Mouse (Mus musculus) liver, embryonic 11.5 days (tissue): ENCODE measurements around the gene Zcchc2. TPM values are rescaled to one million over a fixed set of nuclear protein-coding genes. Genes with fewer than 3 reads are reported as not detected.
A peak's percentile ranks its signal among the peaks of the same experiment; 100 is the strongest.

Experiments
- ATAC-seq: fragments of 200-750 bp; cut with Nextera tagmentation; replicated peaks from 2 replicates; pipeline ENCODE4 v1.8.0; 2017; ENCODE audit warnings: moderate number of reproducible peaks, mild to moderate bottlenecking, moderate TSS enrichment, moderate library complexity; ENCODE audit not compliant: low FRiP score
- DNase-seq: peaks from one replicate; pipeline ENCODE4 v3.0.0-alpha.2; 2017; ENCODE audit warnings: low spot score
- H3K27ac ChIP-seq: fragments of 300-500 bp; sonication (generic); 2 replicates; pipeline ENCODE4 v1.5.1; 2014; ENCODE audit warnings: mild to moderate bottlenecking, low read depth, low read length, control low read depth
- H3K27me3 ChIP-seq: fragments of 300-500 bp; sonication (generic); replicated peaks from 2 replicates; pipeline ENCODE4 v1.6.1; 2014; ENCODE audit warnings: low read length, mixed read lengths; ENCODE audit not compliant: control insufficient read depth, insufficient read depth
- H3K36me3 ChIP-seq: fragments of 300-500 bp; sonication (generic); 2 replicates; pipeline ENCODE4 v1.6.1; 2014; ENCODE audit warnings: mild to moderate bottlenecking, low read length, moderate library complexity, mixed read lengths; ENCODE audit not compliant: control insufficient read depth, insufficient read depth
- H3K4me1 ChIP-seq: fragments of 300-500 bp; sonication (generic); replicated peaks from 2 replicates; pipeline ENCODE4 v1.6.1; 2014; ENCODE audit warnings: low read length, mixed read lengths; ENCODE audit not compliant: control insufficient read depth, insufficient read depth
- H3K4me2 ChIP-seq: fragments of 300-500 bp; sonication (generic); 2 replicates; pipeline ENCODE4 v1.6.1; 2014; ENCODE audit warnings: mild to moderate bottlenecking, control low read depth, moderate library complexity
- H3K4me3 ChIP-seq: fragments of 300-500 bp; sonication (generic); 2 replicates; pipeline ENCODE4 v1.5.1; 2014; ENCODE audit warnings: low read depth, low read length, control low read depth
- H3K9ac ChIP-seq: fragments of 300-500 bp; sonication (generic); 2 replicates; pipeline ENCODE4 v1.6.1; 2014; ENCODE audit warnings: low read depth, low read length, control low read depth
- H3K9me3 ChIP-seq: fragments of 300-500 bp; sonication (generic); 2 replicates; pipeline ENCODE4 v1.6.1; 2016; ENCODE audit warnings: low read length, inconsistent platforms, mixed read lengths; ENCODE audit not compliant: control insufficient read depth
- whole genome bisulfite sequencing: fragments of 180-500 bp; shearing (Covaris S2); extraction: QIAGEN DNeasy Blood & Tissue Kit; methylation state at CpG from one replicate; pipeline ENCODE4 v1.1.7; 2014; 5-methylcytosine and 5-hydroxymethylcytosine counted together
- polyA plus RNA-seq: library from polyadenylated mRNA; unstranded; fragments of >200 nt; fragmentation: Nextera tagmentation; extraction: Ambion mirVana; gene quantifications from 2 replicates; pipeline ENCODE4 v1.2.1, GENCODE M21; 2014

Gene Zcchc2
- 3.4 and 3.9 TPM in 2 replicates for polyA plus RNA-seq

DNA sequence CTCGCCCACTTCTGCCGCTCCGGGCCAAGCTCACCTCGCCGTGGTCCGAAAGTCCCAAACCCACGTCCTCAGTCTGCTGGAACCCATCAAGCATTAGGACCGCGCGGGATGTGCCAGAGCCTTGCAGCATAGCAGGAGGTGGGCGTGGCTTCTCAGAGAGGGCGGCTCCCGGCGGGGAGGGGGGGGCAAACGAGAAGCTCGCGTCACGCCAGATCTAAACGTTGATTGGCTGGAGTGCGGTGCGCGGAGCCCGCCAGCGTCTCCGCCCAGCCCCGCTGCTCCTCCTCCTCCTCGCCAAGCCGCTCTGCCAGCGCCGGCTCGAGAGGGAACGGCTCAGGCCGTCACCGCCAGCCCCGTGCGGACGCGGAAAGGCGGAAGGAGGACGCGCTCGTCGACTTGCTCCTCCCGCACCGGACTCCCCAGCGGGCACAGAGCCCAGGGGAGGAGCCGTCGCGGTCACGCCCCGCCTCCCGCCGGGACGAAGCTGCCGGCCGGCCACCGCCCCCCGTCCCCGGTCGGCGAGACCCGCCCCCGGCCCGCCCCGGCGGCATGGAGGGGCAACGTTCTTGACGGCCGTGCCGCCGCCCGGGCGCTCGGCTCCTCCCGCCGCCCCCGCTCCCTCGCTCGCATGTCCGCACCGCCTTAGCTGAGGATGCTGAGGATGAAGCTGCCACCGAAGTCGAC, at the start of gene Zcchc2:
Zcchc2 (plus strand) TSS at position 269 of the 684 bp plus-strand sequence.
- peak; percentile 89 for ATAC-seq
- Histone ChIP-seq H3K4me1 (peaks cover 16% of the 10 kb centered on the region), H3K9ac (peak within 1 kb of the TSS; percentile 81), H3K27ac (peak within 1 kb of the TSS; percentile 98), H3K9me3 (no peaks in the 10 kb centered on the region), H3K4me3 (peak within 1 kb of the TSS; percentile 73), H3K36me3 (no peaks in the 10 kb centered on the region), H3K4me2 (peak within 1 kb of the TSS; percentile 97), H3K27me3 (no peaks in the 10 kb centered on the region)
- DNase-seq = peak; percentile 99
- under 1% methylated on average over 32 of the region's 83 CpGs for WGBS

DNA sequence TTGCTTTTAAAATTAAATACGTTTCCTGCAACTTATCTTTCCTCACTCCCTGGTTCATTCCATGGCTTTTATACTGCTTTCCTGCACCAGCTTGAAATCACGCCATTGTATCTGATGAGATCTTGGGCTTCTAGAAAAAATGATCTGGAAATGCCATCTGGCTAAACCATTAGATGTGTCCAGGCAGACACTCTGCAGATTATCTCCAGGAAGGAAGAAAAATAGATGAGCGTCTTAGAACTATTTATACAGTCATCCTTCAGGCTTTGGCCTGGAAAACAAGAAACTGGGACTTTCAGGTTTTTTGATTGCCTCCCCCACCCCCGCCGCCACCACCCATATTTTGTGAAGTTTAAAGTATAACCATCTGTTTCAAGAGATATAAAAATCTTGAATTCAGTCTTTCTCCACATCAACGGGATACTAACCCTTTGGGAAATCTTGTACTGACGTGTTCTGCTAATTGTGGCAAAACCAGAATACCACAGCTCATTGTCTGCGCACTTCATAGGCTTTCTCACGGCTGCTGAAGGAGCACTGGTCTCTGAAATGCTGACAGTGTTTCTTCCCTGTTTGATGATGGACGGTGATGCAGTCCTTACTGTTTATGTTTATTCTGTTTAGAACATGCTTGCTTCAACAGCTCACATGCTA, 45.2 kb upstream of the Zcchc2 start:
- Histone ChIP-seq H3K9me3 (no peaks in the 10 kb centered on the region), H3K9ac (no peak overlapping the region), H3K27ac (no peak overlapping the region), H3K4me1 (no peaks in the 10 kb centered on the region), H3K27me3 (no peaks in the 10 kb centered on the region), H3K4me2 (no peak overlapping the region), H3K4me3 (no peak overlapping the region), H3K36me3 (no peaks in the 10 kb centered on the region)
- WGBS = 78% methylated on average over 10 of the region's 10 CpGs
- DNase-seq (no peak), ATAC-seq (no peak)

DNA sequence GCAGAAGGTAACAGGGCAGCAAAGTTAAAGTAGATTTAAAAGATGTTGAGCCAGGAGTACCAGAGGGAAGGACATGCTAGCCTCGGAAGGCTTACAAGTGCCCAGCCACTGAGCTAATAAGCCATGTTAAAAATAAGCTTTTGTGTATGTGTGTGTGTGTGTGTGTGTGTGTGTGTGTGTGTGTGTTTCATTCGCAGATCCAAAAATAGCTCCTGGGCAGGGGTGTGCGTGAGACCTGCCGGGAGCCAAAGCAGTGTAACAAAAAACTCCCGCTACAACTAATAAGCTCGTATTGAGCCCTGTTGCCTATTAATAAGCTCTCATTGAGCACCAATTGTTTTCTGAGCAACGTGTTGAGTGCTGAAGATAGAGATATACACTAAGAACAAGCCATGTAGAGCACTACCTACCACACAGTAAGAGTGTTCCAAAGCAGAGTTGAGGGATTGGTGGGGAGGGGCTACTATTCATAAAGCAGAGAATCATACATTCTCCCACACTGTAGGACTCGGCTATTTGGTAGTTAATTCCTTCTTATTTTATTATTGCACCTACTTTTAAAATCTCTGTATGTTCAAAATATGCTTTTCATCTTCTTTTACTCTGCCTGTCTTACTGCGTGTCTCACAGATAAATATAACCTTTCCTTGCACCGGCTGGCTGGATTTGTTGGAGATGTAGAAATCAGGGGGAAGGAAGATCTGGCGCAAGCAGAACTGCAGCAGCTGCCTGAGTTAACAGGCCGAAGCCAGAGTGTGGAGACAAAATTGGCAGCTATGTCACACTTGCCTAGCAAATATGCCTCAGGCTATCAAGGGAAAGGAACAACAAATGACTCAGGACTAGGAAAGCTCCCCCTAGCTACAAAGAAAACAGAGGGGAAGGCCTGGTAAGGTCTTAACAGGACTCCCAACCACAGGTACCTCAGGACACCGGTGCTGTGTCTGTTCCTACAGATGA, 43.3 kb upstream of the Zcchc2 start:
- no peak overlapping the region for H3K27ac ChIP-seq
- no peak overlapping the region for H3K4me2 ChIP-seq
- H3K27me3 ChIP-seq = no peaks in the 10 kb centered on the region
- DNase-seq (no peak), ATAC-seq (no peak)
- H3K9me3 ChIP-seq = no peaks in the 10 kb centered on the region
- 75% methylated on average over 13 of the region's 13 CpGs for WGBS
- no peak overlapping the region for H3K4me3 ChIP-seq
- no peak overlapping the region for H3K9ac ChIP-seq
- H3K4me1 ChIP-seq = no peaks in the 10 kb centered on the region
- H3K36me3 ChIP-seq = no peaks in the 10 kb centered on the region

DNA sequence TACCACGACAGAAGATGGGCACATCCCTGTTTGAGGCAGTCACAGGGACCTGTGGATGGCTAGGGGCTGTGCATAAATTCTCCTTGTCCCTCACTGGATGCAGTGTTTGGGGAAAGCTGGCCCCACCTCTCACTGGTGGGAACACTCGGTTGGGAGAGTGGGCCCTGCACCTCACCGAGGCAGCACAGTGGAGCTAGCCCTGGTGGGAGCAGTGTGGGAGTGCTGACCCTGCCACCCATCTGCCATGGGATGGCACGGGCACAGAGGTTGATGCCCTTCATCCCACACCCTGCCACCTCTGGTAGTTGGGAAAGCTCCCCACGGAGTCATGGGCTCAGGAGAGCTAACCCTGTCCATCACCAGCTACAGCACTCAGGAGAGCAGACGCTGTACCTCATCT, 41.9 kb upstream of the Zcchc2 start:
- WGBS = 72% methylated on average over 6 of the region's 6 CpGs
- no peak for ATAC-seq

DNA sequence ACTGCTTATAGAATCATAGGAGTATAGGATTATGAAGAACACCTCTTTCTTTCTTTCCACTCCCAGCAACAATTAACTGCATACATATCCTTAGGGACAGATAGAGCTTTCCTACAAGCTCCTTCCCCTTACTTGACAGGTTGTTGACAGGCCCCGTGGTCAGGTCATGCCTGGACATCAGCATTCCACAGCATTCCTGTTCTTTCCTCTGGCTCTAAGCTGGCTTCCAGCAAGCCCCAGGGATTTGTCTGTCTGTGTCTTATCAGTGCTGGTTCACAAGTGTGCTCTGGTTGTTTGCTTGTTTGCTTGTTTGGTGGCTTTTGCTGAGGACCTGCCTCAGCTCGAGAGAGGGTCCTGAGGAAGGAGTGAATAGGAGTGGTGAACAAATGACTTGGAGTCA, 36.6 kb upstream of the Zcchc2 start:
- Histone ChIP-seq H3K36me3 (no peaks in the 10 kb centered on the region), H3K4me1 (no peaks in the 10 kb centered on the region), H3K4me2 (no peak overlapping the region), H3K27me3 (no peaks in the 10 kb centered on the region), H3K4me3 (no peak overlapping the region), H3K9ac (no peak overlapping the region), H3K27ac (no peak overlapping the region), H3K9me3 (no peaks in the 10 kb centered on the region)
- 42% methylated on average over 2 of the region's 2 CpGs for WGBS
- no peak for ATAC-seq
- no peak for DNase-seq

More for the DNA sequence above, 41.9 kb upstream of the Zcchc2 start:
- Histone ChIP-seq H3K9me3 (no peaks in the 10 kb centered on the region), H3K4me3 (no peak overlapping the region), H3K36me3 (no peaks in the 10 kb centered on the region), H3K9ac (no peak overlapping the region), H3K4me2 (no peak overlapping the region), H3K27ac (no peak overlapping the region), H3K27me3 (no peaks in the 10 kb centered on the region), H3K4me1 (no peaks in the 10 kb centered on the region)
- no peak for DNase-seq

DNA sequence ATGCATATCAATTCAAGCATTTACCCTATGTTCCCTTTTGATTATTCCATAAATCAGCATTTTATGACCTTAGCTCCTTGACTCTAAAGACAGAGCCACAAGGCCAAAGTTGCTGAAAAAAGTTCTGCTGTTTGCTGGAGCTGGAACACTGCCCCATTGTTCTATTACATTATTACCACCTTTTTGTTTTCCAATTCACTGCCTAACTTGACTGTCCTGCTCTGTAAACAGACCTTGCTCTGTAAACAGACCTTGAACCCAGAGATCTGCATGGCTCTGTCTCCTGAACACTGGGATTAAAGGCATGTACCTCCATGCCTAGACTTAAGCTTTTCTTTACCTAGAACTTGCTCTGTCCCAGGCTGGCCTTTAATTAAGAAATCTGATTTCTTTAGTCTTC, 36.2 kb upstream of the Zcchc2 start:
- Histone ChIP-seq H3K36me3 (no peaks in the 10 kb centered on the region), H3K4me3 (no peak overlapping the region), H3K9ac (no peak overlapping the region), H3K4me1 (no peaks in the 10 kb centered on the region), H3K9me3 (no peaks in the 10 kb centered on the region), H3K27ac (no peak overlapping the region), H3K27me3 (no peaks in the 10 kb centered on the region), H3K4me2 (no peak overlapping the region)
- ATAC-seq (no peak), DNase-seq (no peak)

DNA sequence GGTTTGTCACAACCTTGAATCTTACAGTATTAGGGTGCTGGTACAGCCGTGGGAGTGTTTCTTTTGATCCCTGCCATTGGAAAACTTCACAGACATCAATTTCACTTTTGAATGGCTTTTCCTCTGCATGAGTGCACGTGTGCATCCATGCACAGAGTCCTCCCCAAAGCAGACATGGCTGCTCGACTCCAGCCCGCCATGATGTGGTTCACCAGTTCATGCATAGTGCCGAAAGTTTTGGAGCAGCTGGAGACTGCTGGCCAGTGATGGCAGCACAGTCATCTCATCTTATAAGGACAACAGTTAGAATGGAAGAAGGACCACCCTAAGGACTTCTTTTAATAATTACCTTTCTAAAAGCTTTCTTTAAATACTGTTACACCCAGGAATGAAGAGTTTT, 34.1 kb upstream of the Zcchc2 start:
- no peaks in the 10 kb centered on the region for H3K36me3 ChIP-seq
- H3K4me2 ChIP-seq = no peak overlapping the region
- H3K9ac ChIP-seq = no peak overlapping the region
- H3K4me3 ChIP-seq = no peak overlapping the region
- no peaks in the 10 kb centered on the region for H3K9me3 ChIP-seq
- DNase-seq (no peak), ATAC-seq (no peak)
- H3K27me3 ChIP-seq = no peaks in the 10 kb centered on the region
- no peaks in the 10 kb centered on the region for H3K4me1 ChIP-seq
- 79% methylated on average over 5 of the region's 5 CpGs for WGBS
- H3K27ac ChIP-seq = no peak overlapping the region

DNA sequence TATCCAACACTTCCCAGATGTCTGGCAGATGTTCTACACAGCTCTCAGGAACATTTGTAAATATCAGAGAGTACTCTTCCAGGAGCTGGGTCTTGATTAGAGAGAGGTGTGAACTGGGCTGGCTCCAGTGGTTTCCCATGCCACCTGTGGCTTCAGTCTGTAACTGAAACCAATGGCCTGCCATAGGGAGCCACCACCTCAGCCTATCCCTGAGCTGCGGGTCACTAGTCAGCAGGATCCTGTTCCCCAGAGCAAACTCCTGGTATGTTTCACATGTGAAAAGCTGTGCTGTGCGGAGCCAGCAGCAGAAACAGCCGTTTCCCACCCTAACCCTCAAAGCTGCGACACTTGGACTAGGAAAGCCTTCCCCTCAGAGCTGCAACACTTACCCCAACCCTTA, 28.7 kb upstream of the Zcchc2 start:
- Histone ChIP-seq H3K4me1 (no peaks in the 10 kb centered on the region), H3K4me3 (no peak overlapping the region), H3K27ac (no peak overlapping the region), H3K36me3 (no peaks in the 10 kb centered on the region), H3K4me2 (no peak overlapping the region), H3K9ac (no peak overlapping the region), H3K9me3 (no peaks in the 10 kb centered on the region), H3K27me3 (no peaks in the 10 kb centered on the region)
- DNase-seq (no peak), ATAC-seq (no peak)
- WGBS = 74% methylated on average over 4 of the region's 4 CpGs
